Mouse (Mus musculus) splenic B cell, adult 2 months (primary cell): ENCODE measurements at regions not wholly inside any gene's neighbourhood (a gene's known extent, or its start where the extent isn't known, plus 50 kb on each side); places are given as distances from the start of the nearest gene placed in this dataset.
"Not testable (repeated sequence)": the region's sequence is repeated elsewhere in the genome, so short reads cannot be mapped to it uniquely, and the experiment has no call there.

Experiments used
- DNase-seq: peaks from one replicate; pipeline ENCODE4 v3.0.0-alpha.2; 2011; ENCODE audit warnings: low read depth, low spot score
- H3K27me3 ChIP-seq: 2 replicates; pipeline ENCODE4 v1.6.1; 2012; ENCODE audit warnings: mild to moderate bottlenecking, low read length, moderate library complexity, mixed read lengths; ENCODE audit not compliant: control insufficient read depth, poor library complexity, insufficient read depth, severe bottlenecking
- H3K36me3 ChIP-seq: 2 replicates; pipeline ENCODE4 v1.6.1; 2012; ENCODE audit warnings: mild to moderate bottlenecking, low read length, moderate library complexity, mixed read lengths; ENCODE audit not compliant: control insufficient read depth, poor library complexity, insufficient read depth, severe bottlenecking

DNA sequence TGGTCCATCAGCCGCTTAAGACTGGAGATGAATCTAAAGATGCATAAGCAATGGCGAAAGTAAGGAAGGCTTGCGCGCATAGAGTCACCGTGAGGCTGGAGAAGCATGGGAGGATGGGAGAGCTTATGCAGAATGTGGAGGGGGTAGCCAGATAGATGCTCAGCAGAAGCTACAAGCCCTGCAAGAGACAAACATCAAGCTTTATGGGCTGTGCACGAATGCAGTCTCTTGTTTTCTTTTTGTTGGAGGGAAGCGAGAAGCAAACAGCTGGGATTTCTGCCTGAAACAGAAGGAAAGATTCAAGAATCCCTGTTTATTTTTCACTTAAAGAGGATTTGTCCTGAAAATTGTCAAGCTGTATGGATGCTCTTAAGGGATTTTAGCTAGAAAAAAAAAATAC is 188.7 kb downstream of the Kctd12 start:
- Histone ChIP-seq H3K36me3 (no peaks in the 10 kb centered on the region), H3K27me3 (no peaks in the 10 kb centered on the region)
- no peak for DNase-seq

- DNase-seq = no peak
- H3K36me3 ChIP-seq = no peaks in the 10 kb centered on the region
- H3K27me3 ChIP-seq = no peaks in the 10 kb centered on the region
Measured at GRCm38 (mm10) chr14:102790916-102791315, 191.5 kb downstream of the Kctd12 start.

GRCm38 (mm10) chr14:102782227-102782626 is 200.2 kb downstream of the Kctd12 start:
- Histone ChIP-seq H3K27me3 (no peaks in the 10 kb centered on the region), H3K36me3 (no peaks in the 10 kb centered on the region)
- no peak for DNase-seq

DNA sequence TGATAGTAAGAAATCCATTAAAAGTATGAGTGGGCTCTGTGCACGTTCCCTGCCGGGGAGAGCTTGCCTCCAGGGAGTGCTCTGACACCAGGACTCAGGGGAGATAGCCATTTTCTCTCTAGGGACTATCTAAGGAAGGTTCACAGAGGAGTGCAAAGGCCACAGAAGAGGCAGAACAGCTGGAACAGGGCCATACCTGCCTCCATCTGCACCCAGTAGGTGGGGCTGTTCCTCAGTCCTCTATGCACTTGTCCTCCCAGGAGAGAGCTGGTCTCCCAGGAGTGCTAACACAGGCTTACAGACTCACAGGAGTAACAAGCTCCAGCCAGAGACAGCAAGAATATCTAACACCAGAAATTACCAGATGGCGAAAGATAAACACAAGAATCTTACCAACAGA is 212.7 kb downstream of the Kctd12 start:
- Histone ChIP-seq H3K27me3 (0 out of 2 replicates have a peak, but pooled peaks cover 1% of the 10 kb centered on the region), H3K36me3 (no peaks in the 10 kb centered on the region)
- peak; percentile 73 for DNase-seq

DNA sequence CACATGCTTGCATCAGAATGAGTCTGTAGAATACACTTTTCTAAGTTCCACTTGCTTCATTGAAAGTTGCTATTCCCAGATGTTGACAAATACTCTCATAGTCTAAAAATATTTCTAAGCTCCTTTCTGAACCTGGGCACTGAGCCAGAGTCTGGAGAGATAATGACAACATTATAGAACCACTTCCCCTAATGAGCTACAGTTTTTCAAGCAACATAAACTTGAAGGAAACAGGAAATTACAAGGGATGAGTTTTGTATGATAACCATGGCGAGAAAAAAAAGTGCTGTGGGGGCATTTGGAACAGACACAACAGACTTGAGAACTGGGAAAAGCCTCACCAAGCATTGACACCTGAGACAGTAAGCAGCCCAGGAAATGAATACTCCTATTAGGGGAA is 233.8 kb downstream of the Kctd12 start:
- H3K36me3 ChIP-seq = no peaks in the 10 kb centered on the region
- no peak for DNase-seq
- H3K27me3 ChIP-seq = no peaks in the 10 kb centered on the region

- Histone ChIP-seq H3K27me3 (no peaks in the 10 kb centered on the region; the same call in 1 of the 2 replicates), H3K36me3 (no peaks in the 10 kb centered on the region)
- no peak for DNase-seq
Measured at GRCm38 (mm10) chr14:102742331-102742730, 240.1 kb downstream of the Kctd12 start.

GRCm38 (mm10) chr14:102736656-102737055 is 245.8 kb downstream of the Kctd12 start:
- no peaks in the 10 kb centered on the region for H3K36me3 ChIP-seq
- H3K27me3 ChIP-seq = no peaks in the 10 kb centered on the region; the same call in 1 of the 2 replicates
- no peak for DNase-seq

DNA sequence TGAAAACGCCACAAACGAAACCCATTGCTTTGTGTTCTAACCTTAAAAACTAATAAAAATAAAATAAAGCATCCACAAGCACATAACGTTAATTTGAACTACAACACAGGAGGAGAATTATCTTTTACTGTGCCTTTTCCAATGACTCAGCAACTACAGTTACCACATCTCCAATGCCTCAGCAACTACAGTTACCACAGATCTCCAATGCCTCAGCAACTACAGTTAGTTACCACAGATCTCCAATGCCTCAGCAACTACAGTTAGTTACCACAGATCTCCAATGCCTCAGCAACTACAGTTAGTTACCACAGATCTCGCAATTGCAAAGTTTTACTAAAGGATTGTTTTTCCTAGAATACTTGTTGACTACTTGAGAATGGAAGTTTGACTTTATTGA is 248.7 kb downstream of the Kctd12 start:
- H3K27me3 ChIP-seq, DNase-seq, H3K36me3 ChIP-seq: not testable (repeated sequence)

GRCm38 (mm10) chr14:102731746-102732145 is 250.7 kb downstream of the Kctd12 start:
- no peak for DNase-seq
- no peaks in the 10 kb centered on the region for H3K36me3 ChIP-seq
- no peaks in the 10 kb centered on the region for H3K27me3 ChIP-seq

GRCm38 (mm10) chr14:102722633-102723032 is 259.8 kb downstream of the Kctd12 start:
- DNase-seq = no peak
- Histone ChIP-seq H3K27me3 (no peaks in the 10 kb centered on the region), H3K36me3 (no peaks in the 10 kb centered on the region)

GRCm38 (mm10) chr14:102718558-102718957 is 263.9 kb downstream of the Kctd12 start:
- no peak for DNase-seq
- H3K36me3 ChIP-seq = no peaks in the 10 kb centered on the region
- no peaks in the 10 kb centered on the region for H3K27me3 ChIP-seq

DNA sequence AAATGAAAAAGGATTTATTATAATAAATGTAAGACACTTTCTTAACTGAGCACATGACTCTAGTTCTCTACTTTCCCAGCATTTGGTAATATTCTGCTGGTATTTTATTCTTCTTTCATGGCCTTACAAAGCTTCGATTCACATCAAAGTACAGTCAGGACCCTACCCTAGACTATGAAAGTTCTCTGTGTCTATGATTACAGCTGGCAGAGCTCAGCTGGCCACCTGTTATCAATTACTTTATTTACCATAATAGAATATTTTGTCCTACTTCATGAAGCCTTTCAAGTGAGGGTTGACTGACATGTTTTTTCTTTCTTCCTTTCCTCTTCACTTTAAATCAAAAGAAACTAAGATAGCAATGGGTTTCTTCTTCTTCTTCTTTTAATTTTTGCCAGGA is 269.8 kb downstream of the Kctd12 start:
- no peaks in the 10 kb centered on the region for H3K36me3 ChIP-seq
- no peak for DNase-seq
- no peaks in the 10 kb centered on the region for H3K27me3 ChIP-seq

- no peak for DNase-seq
- H3K27me3 ChIP-seq = no peaks in the 10 kb centered on the region
- no peaks in the 10 kb centered on the region for H3K36me3 ChIP-seq
Measured at GRCm38 (mm10) chr14:102706704-102707336, 275.6 kb downstream of the Kctd12 start.

DNA sequence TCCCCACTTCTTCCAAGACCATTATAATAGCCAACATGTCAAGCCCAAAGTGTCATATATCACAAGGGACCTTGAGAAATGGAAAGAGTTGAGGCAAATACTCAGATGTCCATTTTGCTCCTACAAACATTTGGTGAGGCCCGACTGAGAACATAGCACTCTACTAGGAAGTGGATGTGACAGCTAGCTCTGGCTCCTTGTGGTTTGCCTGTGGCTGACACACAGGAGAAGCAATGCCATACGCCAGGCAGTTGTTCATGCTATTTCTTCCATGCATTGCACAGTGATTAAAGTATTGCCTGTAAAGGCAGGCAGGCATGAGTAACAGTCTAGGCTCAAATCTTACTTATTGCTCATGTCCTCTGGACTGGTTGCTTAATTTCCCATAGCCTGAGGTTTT is 281.3 kb downstream of the Kctd12 start:
- Histone ChIP-seq H3K36me3 (no peaks in the 10 kb centered on the region), H3K27me3 (no peaks in the 10 kb centered on the region)
- no peak for DNase-seq

DNA sequence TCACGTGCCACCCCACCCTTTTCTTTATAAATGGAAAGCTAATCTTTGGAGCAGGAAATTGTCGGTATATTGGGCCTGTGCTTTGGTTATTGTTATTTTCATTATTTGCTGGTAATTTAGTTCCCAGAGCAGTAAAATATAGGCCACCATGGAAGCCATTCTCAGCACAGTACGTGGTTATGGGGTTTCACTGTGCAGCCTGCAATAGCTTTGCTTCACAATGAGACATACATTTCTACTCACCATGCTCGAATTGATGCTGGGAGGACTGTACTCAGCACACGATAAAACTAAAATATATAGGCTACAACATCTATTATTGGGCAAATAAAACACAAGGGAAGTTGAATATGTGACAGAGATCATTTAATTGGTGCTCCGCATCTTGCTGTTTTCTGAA is 282.0 kb downstream of the Kctd12 start:
- Histone ChIP-seq H3K27me3 (no peaks in the 10 kb centered on the region), H3K36me3 (no peaks in the 10 kb centered on the region)
- no peak for DNase-seq

DNA sequence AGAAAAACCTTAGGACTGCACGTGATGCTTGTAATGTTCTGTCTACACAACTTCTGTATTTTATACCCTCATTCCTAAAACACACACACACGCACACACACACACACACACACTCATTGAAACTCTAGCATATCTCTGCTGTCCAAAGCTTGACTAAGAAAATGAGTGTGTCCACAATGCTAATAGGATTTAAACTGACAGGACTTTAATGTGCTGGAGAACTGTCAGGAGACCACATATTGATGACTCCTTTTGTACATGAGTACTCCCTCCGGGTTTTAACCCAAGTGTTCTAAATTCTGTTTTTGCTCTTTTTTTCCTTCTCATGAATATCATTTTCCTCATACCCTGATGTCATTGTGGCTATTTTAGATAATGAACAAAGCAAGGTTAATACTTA is 283.4 kb downstream of the Kctd12 start:
- DNase-seq = no peak
- no peaks in the 10 kb centered on the region for H3K36me3 ChIP-seq
- H3K27me3 ChIP-seq = no peaks in the 10 kb centered on the region
